Mouse (Mus musculus): ENCODE results near the gene Pdlim5. TPM values are rescaled to one million over a fixed set of nuclear protein-coding genes. Genes with fewer than 3 reads are reported as not detected.

Pdlim5 gene
- polyA plus RNA-seq, 1 experiment from 2014 or later, result 10.8 TPM

DNA sequence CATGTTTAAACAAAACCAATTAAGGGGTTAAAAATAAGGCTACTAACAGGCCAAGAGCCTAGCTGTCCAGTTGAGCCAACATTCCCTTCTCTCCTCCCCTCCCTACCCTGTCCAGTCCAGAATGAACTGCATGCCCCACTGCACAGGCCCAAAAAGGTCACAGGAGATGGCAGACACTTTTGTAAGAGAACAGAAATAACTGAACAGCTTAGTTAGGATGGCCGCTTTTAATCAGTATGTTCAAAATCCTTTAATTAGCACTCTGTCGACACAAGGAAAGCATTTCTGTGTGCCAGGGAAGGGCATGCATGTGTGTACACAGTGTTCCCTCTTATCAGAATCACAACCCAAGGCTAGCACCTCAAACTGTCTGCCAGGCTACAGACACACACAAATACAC, 5.2 kb downstream of the Pdlim5 start:
- H3K9ac ChIP-seq (replicated peaks), result no peak overlapping the region
- H3K4me3 ChIP-seq, result no peak overlapping the region
- no peaks in the 10 kb centered on the region for H3K9me3 ChIP-seq
- H3K4me2 ChIP-seq (replicated peaks), result no peak overlapping the region
- peaks cover 13% of the 10 kb centered on the region for H3K4me1 ChIP-seq
- H3K27ac ChIP-seq (replicated peaks), result no peak overlapping the region
- no peak for ATAC-seq (replicated peaks)
- WGBS, result 6% methylated on average over 2 of the region's 2 CpGs
- H3K27me3 ChIP-seq, result no peaks in the 10 kb centered on the region
- no peaks in the 10 kb centered on the region for H3K36me3 ChIP-seq

GRCm38 (mm10) chr3:142388189-142388588, 7.3 kb downstream of the Pdlim5 start:
- H3K27ac ChIP-seq (replicated peaks), result no peak overlapping the region
- H3K9me3 ChIP-seq, result no peaks in the 10 kb centered on the region
- no peaks in the 10 kb centered on the region for H3K4me1 ChIP-seq
- no peaks in the 10 kb centered on the region for H3K27me3 ChIP-seq
- ATAC-seq (replicated peaks), result no peak
- H3K4me2 ChIP-seq (replicated peaks), result no peak overlapping the region
- no peaks in the 10 kb centered on the region for H3K36me3 ChIP-seq
- H3K9ac ChIP-seq (replicated peaks), result no peak overlapping the region
- WGBS, result 47% methylated on average over 4 of the region's 4 CpGs
- H3K4me3 ChIP-seq, result no peak overlapping the region

GRCm38 (mm10) chr3:142386505-142386904, 9.0 kb downstream of the Pdlim5 start:
- no peaks in the 10 kb centered on the region for H3K27me3 ChIP-seq
- H3K36me3 ChIP-seq, result no peaks in the 10 kb centered on the region
- no peaks in the 10 kb centered on the region for H3K9me3 ChIP-seq
- no peak overlapping the region for H3K9ac ChIP-seq (replicated peaks)
- 89% methylated on average over 4 of the region's 4 CpGs for whole genome bisulfite sequencing
- no peak for ATAC-seq (replicated peaks)
- no peak overlapping the region for H3K27ac ChIP-seq (replicated peaks)
- H3K4me1 ChIP-seq, result no peaks in the 10 kb centered on the region
- no peak overlapping the region for H3K4me3 ChIP-seq
- no peak overlapping the region for H3K4me2 ChIP-seq (replicated peaks)

DNA sequence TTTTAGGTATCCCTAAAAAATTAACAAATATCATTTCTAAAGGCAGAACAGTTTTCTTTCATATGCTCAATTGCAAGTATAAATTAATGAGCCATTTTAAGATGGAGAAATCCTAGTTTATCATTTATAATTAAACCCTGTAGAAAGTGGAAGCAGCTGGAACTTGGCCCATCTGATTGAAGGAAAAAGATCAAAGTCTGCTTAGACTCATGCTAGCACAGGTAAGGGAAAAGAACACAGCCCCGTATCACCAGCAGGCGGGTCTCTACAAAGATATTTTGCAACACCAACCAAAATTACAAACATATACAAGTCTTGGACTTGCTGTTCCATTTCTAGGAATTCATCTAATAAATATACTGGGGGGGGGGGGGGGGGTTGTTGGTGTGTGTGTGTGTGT, 9.8 kb downstream of the Pdlim5 start:
- no peaks in the 10 kb centered on the region for H3K27me3 ChIP-seq
- no peak for ATAC-seq (replicated peaks)
- no peaks in the 10 kb centered on the region for H3K9me3 ChIP-seq
- H3K4me1 ChIP-seq, result no peaks in the 10 kb centered on the region
- H3K27ac ChIP-seq (replicated peaks), result no peak overlapping the region
- 91% methylated on average over 2 of the region's 2 CpGs for WGBS
- no peak overlapping the region for H3K4me3 ChIP-seq
- no peak overlapping the region for H3K9ac ChIP-seq (replicated peaks)
- H3K36me3 ChIP-seq, result no peaks in the 10 kb centered on the region
- H3K4me2 ChIP-seq (replicated peaks), result no peak overlapping the region

DNA sequence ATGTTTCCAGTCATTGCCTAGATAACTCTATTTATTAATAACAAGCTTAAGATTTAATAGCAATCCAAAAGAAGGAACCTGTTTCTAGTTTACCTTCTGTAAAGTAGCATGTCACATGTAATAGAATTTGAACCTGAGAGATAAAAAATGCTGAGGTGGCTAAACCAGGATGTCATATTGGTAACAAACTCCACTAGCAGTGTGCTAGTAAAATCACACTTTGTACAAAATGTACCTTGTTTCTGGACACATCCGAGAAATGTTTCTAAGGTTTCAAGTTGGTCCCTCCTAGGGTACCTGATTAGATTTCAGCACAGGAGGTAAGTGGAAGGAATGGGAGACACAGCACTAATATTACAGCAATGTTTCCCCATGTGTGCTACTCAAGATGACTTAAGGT, 18.9 kb downstream of the Pdlim5 start:
- 87% methylated on average over 1 of the region's 1 CpGs for WGBS
- peaks cover 5% of the 10 kb centered on the region; the same call in 1 of the 2 replicates for H3K4me1 ChIP-seq
- no peak for ATAC-seq (replicated peaks)

DNA sequence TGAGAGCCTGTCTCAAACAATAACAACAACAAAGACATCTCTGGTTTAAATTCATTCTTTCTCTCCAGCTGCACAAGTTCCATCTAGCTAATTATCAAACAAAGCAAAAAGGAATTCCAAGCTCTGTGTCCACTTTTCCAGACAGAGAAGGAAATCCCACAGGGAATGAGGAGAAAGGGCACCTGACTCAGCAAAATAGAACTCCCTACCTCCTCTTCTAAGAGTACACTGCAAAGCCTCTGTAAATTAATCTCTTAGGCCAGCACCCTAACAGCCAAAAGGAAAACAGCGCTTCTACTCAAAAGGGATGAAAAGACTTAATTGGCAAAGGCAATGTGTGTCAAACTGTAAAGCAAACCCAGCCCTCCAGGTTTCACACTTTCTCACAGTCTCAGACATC, 20.4 kb downstream of the Pdlim5 start:
- H3K36me3 ChIP-seq, result no peaks in the 10 kb centered on the region
- peaks cover 5% of the 10 kb centered on the region; the same call in 1 of the 2 replicates for H3K4me1 ChIP-seq
- no peaks in the 10 kb centered on the region for H3K27me3 ChIP-seq
- WGBS, result 6% methylated on average over 1 of the region's 1 CpGs
- H3K9ac ChIP-seq (replicated peaks), result no peak overlapping the region
- no peak overlapping the region for H3K4me2 ChIP-seq (replicated peaks)
- no peaks in the 10 kb centered on the region for H3K9me3 ChIP-seq
- no peak overlapping the region for H3K27ac ChIP-seq (replicated peaks)
- no peak overlapping the region for H3K4me3 ChIP-seq
- ATAC-seq (replicated peaks), result no peak

More for the DNA sequence above, 18.9 kb downstream of the Pdlim5 start:
- H3K27me3 ChIP-seq, result no peaks in the 10 kb centered on the region
- no peaks in the 10 kb centered on the region for H3K36me3 ChIP-seq
- H3K9ac ChIP-seq (replicated peaks), result no peak overlapping the region
- H3K9me3 ChIP-seq, result no peaks in the 10 kb centered on the region
- H3K4me3 ChIP-seq, result no peak overlapping the region
- no peak overlapping the region for H3K4me2 ChIP-seq (replicated peaks)
- H3K27ac ChIP-seq (replicated peaks), result no peak overlapping the region

DNA sequence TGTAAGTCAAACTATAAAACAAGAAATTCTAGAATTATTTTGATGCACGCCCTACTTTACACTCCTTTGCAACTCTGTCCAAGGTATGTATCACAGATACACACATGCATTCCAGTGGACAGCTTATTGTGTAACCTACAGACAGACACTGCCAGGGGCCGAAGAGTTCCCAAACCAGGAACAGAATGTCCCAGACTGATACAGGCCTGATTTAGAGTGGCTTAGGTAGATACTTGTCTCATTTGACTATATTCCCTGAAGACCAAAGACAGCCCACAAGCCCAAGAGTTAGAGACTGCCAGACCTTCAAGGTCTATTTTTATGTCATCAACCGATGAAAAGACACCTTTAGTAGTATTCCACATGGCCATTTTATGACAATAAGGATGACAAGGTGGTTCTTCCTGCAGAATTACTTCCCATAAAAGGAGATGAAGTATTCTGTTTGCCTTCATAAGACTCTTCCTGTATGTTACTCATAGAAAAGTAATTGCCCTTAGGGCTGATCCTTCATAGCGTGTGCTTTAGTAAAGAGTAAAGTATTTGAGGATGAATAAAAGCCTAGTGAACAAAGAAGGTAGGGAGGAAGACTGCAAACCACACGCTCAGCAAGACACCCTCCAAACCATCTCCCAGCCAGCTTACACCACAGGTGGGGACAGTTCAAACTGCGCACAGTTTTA, 22.9 kb downstream of the Pdlim5 start:
- WGBS, result 90% methylated on average over 6 of the region's 6 CpGs
- Histone ChIP-seq H3K9me3 (no peaks in the 10 kb centered on the region), H3K27me3 (no peaks in the 10 kb centered on the region), H3K4me1 (peaks cover 5% of the 10 kb centered on the region; the same call in 1 of the 2 replicates), H3K9ac (replicated peaks) (no peak overlapping the region), H3K4me3 (no peak overlapping the region), H3K27ac (replicated peaks) (no peak overlapping the region), H3K4me2 (replicated peaks) (no peak overlapping the region), H3K36me3 (no peaks in the 10 kb centered on the region)
- ATAC-seq (replicated peaks), result no peak

GRCm38 (mm10) chr3:142368411-142368810, 27.1 kb downstream of the Pdlim5 start:
- no peak for ATAC-seq (replicated peaks)
- H3K27ac ChIP-seq (replicated peaks), result no peak overlapping the region
- no peak overlapping the region for H3K4me3 ChIP-seq
- no peaks in the 10 kb centered on the region for H3K4me1 ChIP-seq
- WGBS, result 92% methylated on average over 9 of the region's 9 CpGs
- H3K9ac ChIP-seq (replicated peaks), result no peak overlapping the region
- no peaks in the 10 kb centered on the region for H3K27me3 ChIP-seq
- no peak overlapping the region for H3K4me2 ChIP-seq (replicated peaks)
- no peaks in the 10 kb centered on the region for H3K36me3 ChIP-seq
- no peaks in the 10 kb centered on the region for H3K9me3 ChIP-seq

GRCm38 (mm10) chr3:142362092-142362491, 33.4 kb downstream of the Pdlim5 start:
- H3K36me3 ChIP-seq, result no peaks in the 10 kb centered on the region
- 59% methylated on average over 6 of the region's 6 CpGs for WGBS
- H3K4me3 ChIP-seq, result no peak overlapping the region
- H3K9me3 ChIP-seq, result no peaks in the 10 kb centered on the region
- no peaks in the 10 kb centered on the region for H3K4me1 ChIP-seq
- no peak overlapping the region for H3K27ac ChIP-seq (replicated peaks)
- ATAC-seq (replicated peaks), result no peak
- no peak overlapping the region for H3K4me2 ChIP-seq (replicated peaks)
- no peaks in the 10 kb centered on the region for H3K27me3 ChIP-seq
- no peak overlapping the region for H3K9ac ChIP-seq (replicated peaks)

GRCm38 (mm10) chr3:142358951-142359350, 36.5 kb downstream of the Pdlim5 start:
- Histone ChIP-seq H3K27ac (replicated peaks) (no peak overlapping the region), H3K4me3 (no peak overlapping the region), H3K4me2 (replicated peaks) (no peak overlapping the region), H3K27me3 (no peaks in the 10 kb centered on the region), H3K9me3 (no peaks in the 10 kb centered on the region), H3K4me1 (no peaks in the 10 kb centered on the region), H3K9ac (replicated peaks) (no peak overlapping the region), H3K36me3 (no peaks in the 10 kb centered on the region)
- ATAC-seq (replicated peaks), result no peak

GRCm38 (mm10) chr3:142356661-142357060, 38.8 kb downstream of the Pdlim5 start:
- ATAC-seq (replicated peaks), result no peak

GRCm38 (mm10) chr3:142353218-142353617, 42.3 kb downstream of the Pdlim5 start:
- ATAC-seq (replicated peaks), result no peak
- no peak overlapping the region for H3K4me3 ChIP-seq
- no peak overlapping the region for H3K27ac ChIP-seq (replicated peaks)

More at GRCm38 (mm10) chr3:142356661-142357060, 38.8 kb downstream of the Pdlim5 start:
- Histone ChIP-seq H3K27ac (replicated peaks) (no peak overlapping the region), H3K4me1 (no peaks in the 10 kb centered on the region), H3K4me3 (no peak overlapping the region), H3K9me3 (no peaks in the 10 kb centered on the region), H3K36me3 (no peaks in the 10 kb centered on the region), H3K4me2 (replicated peaks) (no peak overlapping the region), H3K9ac (replicated peaks) (no peak overlapping the region), H3K27me3 (no peaks in the 10 kb centered on the region)
- 93% methylated on average over 4 of the region's 4 CpGs for WGBS

DNA sequence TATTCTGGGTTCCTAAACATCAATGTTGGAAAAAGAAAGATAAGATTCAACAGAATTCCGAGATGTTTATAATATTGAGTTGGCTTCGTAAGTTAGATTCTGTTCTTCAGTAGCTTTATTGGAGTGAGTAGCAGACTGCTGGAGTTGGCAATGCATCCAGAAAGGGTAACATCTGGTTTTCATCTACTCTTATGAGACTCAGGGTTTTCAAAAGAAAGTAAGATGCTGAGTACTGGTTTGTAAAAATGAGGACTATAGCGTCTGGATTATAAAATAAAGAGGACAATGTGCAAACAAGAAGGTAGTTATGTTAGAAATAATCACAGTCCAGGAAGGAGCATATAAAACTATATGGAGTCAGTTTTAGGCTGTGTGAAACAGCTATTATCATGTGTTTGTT, 45.0 kb downstream of the Pdlim5 start:
- H3K9me3 ChIP-seq, result no peaks in the 10 kb centered on the region
- H3K36me3 ChIP-seq, result no peaks in the 10 kb centered on the region
- no peak for ATAC-seq (replicated peaks)
- H3K4me2 ChIP-seq (replicated peaks), result no peak overlapping the region
- no peak overlapping the region for H3K4me3 ChIP-seq
- no peak overlapping the region for H3K27ac ChIP-seq (replicated peaks)
- H3K27me3 ChIP-seq, result no peaks in the 10 kb centered on the region
- 92% methylated on average over 3 of the region's 3 CpGs for WGBS
- no peaks in the 10 kb centered on the region for H3K4me1 ChIP-seq
- H3K9ac ChIP-seq (replicated peaks), result no peak overlapping the region

More at GRCm38 (mm10) chr3:142353218-142353617, 42.3 kb downstream of the Pdlim5 start:
- Histone ChIP-seq H3K27me3 (no peaks in the 10 kb centered on the region), H3K9ac (replicated peaks) (no peak overlapping the region), H3K36me3 (no peaks in the 10 kb centered on the region), H3K4me1 (no peaks in the 10 kb centered on the region), H3K9me3 (no peaks in the 10 kb centered on the region), H3K4me2 (replicated peaks) (no peak overlapping the region)
- 90% methylated on average over 1 of the region's 1 CpGs for WGBS

All from forebrain, embryonic 15.5 days (tissue).